27 mouse cellular contexts compared by ENCODE assay signal in the genomic region with DNA sequence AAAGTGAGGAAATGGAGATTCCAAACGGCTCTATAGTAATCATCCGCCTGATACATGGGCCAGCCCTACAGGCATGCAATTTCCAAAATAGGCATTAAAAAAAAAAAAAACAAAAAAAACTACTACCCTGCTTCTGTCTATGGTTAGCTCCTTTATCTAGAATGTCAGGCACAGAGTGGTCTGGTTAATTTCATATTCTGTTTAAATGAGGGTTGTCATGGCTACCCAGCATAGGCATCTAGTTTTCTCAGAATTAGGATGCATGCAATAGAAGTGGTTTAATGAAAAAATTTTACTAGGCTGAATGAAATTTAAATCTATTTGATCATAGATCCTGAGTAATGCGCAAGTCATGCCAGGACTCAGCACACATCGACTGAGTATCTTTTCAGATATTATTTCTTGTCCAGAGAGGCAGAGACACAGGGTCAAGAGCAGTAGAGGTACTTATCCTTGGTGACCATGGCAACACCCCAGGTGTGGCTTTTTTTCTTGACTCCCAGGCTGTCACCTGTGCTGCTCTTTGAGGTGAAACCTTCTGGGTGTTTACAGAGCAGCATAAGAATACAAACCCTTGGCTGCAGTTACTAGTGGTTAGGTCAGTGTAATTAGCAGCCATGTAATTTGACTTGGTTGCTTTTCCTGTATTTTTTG. TPM values are rescaled to one million over a fixed set of nuclear protein-coding genes. Genes with fewer than 3 reads are reported as not detected.
DNase-seq lines count a peak whose midpoint lies in the region; ATAC-seq and TF ChIP-seq lines count a peak whose summit lies in the region.
"Had no signal": no experiment of that assay in that cellular context is flagged by ENCODE, and none has a peak within 500 bp of the region (broad histone marks: within the 10 kb centered on the region; RNA-seq: fewer than 3 reads in every experiment).

No protein-coding gene starts in this region.

- no peak overlapping the region for H3K4me2 ChIP-seq in forebrain, embryonic 15.5 days (replicated peaks)
- no peak overlapping the region for H3K4me2 ChIP-seq in lung, embryonic 14.5 days
- no peak overlapping the region for H3K4me2 ChIP-seq in lung, embryonic 16.5 days (ENCODE audit: low read depth, low read length)
- H3K4me2 ChIP-seq: embryonic facial prominence, embryonic 15.5 days; heart, embryonic 12.5 days; kidney, embryonic 15.5 days; limb, embryonic 13.5 days; liver, embryonic 12.5 days; neural tube, embryonic 12.5 days had no signal

- H3K27ac ChIP-seq in forebrain, embryonic 15.5 days (replicated peaks): no peak overlapping the region
- H3K27ac ChIP-seq in forebrain, embryonic 10.5 days: no peak overlapping the region
- 0 out of 2 replicates have a peak overlapping the region, but pooled peaks have one; percentile 4 for H3K27ac ChIP-seq in lung, embryonic 14.5 days (ENCODE audit: low read depth)
- H3K27ac ChIP-seq in lung, embryonic 16.5 days (ENCODE audit: low read length): no peak overlapping the region
- H3K27ac ChIP-seq in heart, embryonic 10.5 days: no peak overlapping the region
- H3K27ac ChIP-seq: embryonic facial prominence, embryonic 15.5 days; hindbrain, embryonic 10.5 days; kidney, embryonic 15.5 days; limb, embryonic 13.5 days; liver, embryonic 12.5 days; macrophage; neural tube, embryonic 12.5 days had no signal

- no peak for DNase-seq in forebrain, embryonic 10.5 days (ENCODE audit: extremely low spot score, low spot score)
- peak; percentile 53 for DNase-seq in lung, embryonic 14.5 days
- no peak for DNase-seq in lung, postnatal 4 days
- DNase-seq in brain, embryonic 14.5 days (ENCODE audit: low read depth): peak; percentile 35
- DNase-seq in kidney, postnatal 4 days: no peak
- DNase-seq in heart, embryonic 10.5 days (ENCODE audit: low spot score): no peak
- DNase-seq: adrenal gland, postnatal 36 days; cerebellum, adult 11 months; cerebellum, postnatal 10 days; gastrocnemius, postnatal 10 days; heart, postnatal 10 days; kidney, adult 11 months; kidney, postnatal 36 days; layer of hippocampus, adult 9-11 months; thymus, postnatal 25 days had no signal

- no peak for TF ChIP-seq POLR2A in brain, embryonic 14.5 days (IDR thresholded peaks at IDR 0.05; ENCODE audit: borderline replicate concordance, extremely low read depth, insufficient read depth, insufficient read length, poor library complexity, severe bottlenecking)

- TF ChIP-seq CTCF in lung, embryonic 14.5 days (IDR thresholded peaks at IDR 0.05; ENCODE audit: low read depth): no peak
- TF ChIP-seq CTCF in brain, embryonic 14.5 days (IDR thresholded peaks at IDR 0.05; ENCODE audit: borderline replicate concordance, extremely low read depth, insufficient read depth, insufficient read length): no peak

- H3K36me3 ChIP-seq in forebrain, embryonic 15.5 days: no peaks in the 10 kb centered on the region
- H3K36me3 ChIP-seq in forebrain, embryonic 10.5 days (replicated peaks): no peaks in the 10 kb centered on the region
- H3K36me3 ChIP-seq in lung, embryonic 14.5 days (ENCODE audit: insufficient read depth): no peaks in the 10 kb centered on the region
- H3K36me3 ChIP-seq in lung, embryonic 16.5 days (ENCODE audit: control insufficient read depth, insufficient read depth, low read length): no peaks in the 10 kb centered on the region
- no peaks in the 10 kb centered on the region for H3K36me3 ChIP-seq in heart, embryonic 10.5 days
- H3K36me3 ChIP-seq: embryonic facial prominence, embryonic 15.5 days; heart, embryonic 12.5 days; hindbrain, embryonic 10.5 days; kidney, embryonic 15.5 days; limb, embryonic 13.5 days; liver, embryonic 12.5 days; neural tube, embryonic 12.5 days had no signal

- WGBS in forebrain, embryonic 15.5 days: 56% methylated on average over 4 of the region's 4 CpGs
- 96% methylated on average over 4 of the region's 4 CpGs for WGBS in forebrain, embryonic 10.5 days
- 68% methylated on average over 4 of the region's 4 CpGs for WGBS in lung, embryonic 14.5 days
- 55% methylated on average over 4 of the region's 4 CpGs for WGBS in lung, embryonic 16.5 days
- WGBS in heart, embryonic 10.5 days: 67% methylated on average over 4 of the region's 4 CpGs

- H3K27me3 ChIP-seq in forebrain, embryonic 15.5 days: no peaks in the 10 kb centered on the region
- no peaks in the 10 kb centered on the region for H3K27me3 ChIP-seq in forebrain, embryonic 10.5 days (ENCODE audit: poor library complexity, severe bottlenecking)
- no peaks in the 10 kb centered on the region for H3K27me3 ChIP-seq in lung, embryonic 14.5 days (ENCODE audit: insufficient read depth, low read length)
- no peaks in the 10 kb centered on the region for H3K27me3 ChIP-seq in lung, embryonic 16.5 days (ENCODE audit: control insufficient read depth, insufficient read depth, low read depth, low read length)
- H3K27me3 ChIP-seq in heart, embryonic 10.5 days (ENCODE audit: insufficient read depth, poor library complexity, severe bottlenecking): peaks cover 43% of the 10 kb centered on the region
- H3K27me3 ChIP-seq: embryonic facial prominence, embryonic 15.5 days; kidney, embryonic 15.5 days; liver, embryonic 12.5 days; neural tube, embryonic 12.5 days had no signal

- H3K4me3 ChIP-seq in forebrain, embryonic 15.5 days: no peak overlapping the region
- H3K4me3 ChIP-seq in forebrain, embryonic 10.5 days: no peak overlapping the region
- no peak overlapping the region for H3K4me3 ChIP-seq in lung, embryonic 14.5 days (ENCODE audit: low read depth, low read length)
- no peak overlapping the region for H3K4me3 ChIP-seq in lung, embryonic 16.5 days (ENCODE audit: low read length)
- H3K4me3 ChIP-seq in heart, embryonic 10.5 days: no peak overlapping the region
- H3K4me3 ChIP-seq: embryonic facial prominence, embryonic 15.5 days; heart, embryonic 12.5 days; hindbrain, embryonic 10.5 days; kidney, embryonic 15.5 days; limb, embryonic 13.5 days; liver, embryonic 12.5 days; neural tube, embryonic 12.5 days had no signal

- peak; percentile 62; the same call in 1 of the 2 replicates for ATAC-seq in forebrain, embryonic 15.5 days (replicated peaks)
- peak; percentile 81 for ATAC-seq in lung, embryonic 14.5 days (ENCODE audit: insufficient read depth)
- peak; percentile 77 for ATAC-seq in lung, embryonic 16.5 days (ENCODE audit: low read depth)
- ATAC-seq: CD4-positive, CD25-positive, alpha-beta regulatory T cell, adult 4 months; hindbrain, embryonic 16.5 days; liver, embryonic 12.5 days had no signal

- H3K9me3 ChIP-seq in forebrain, embryonic 15.5 days: no peaks in the 10 kb centered on the region
- H3K9me3 ChIP-seq in forebrain, embryonic 10.5 days: no peaks in the 10 kb centered on the region
- no peaks in the 10 kb centered on the region for H3K9me3 ChIP-seq in lung, embryonic 14.5 days (ENCODE audit: low read depth, low read length)
- no peaks in the 10 kb centered on the region for H3K9me3 ChIP-seq in lung, embryonic 16.5 days (ENCODE audit: control insufficient read depth, low read length)
- peaks cover 7% of the 10 kb centered on the region for H3K9me3 ChIP-seq in heart, embryonic 10.5 days
- H3K9me3 ChIP-seq: embryonic facial prominence, embryonic 15.5 days; hindbrain, embryonic 10.5 days; kidney, embryonic 15.5 days; liver, embryonic 12.5 days; neural tube, embryonic 12.5 days had no signal

- peaks cover 14% of the 10 kb centered on the region for H3K4me1 ChIP-seq in forebrain, embryonic 15.5 days
- H3K4me1 ChIP-seq in forebrain, embryonic 10.5 days: peaks cover 8% of the 10 kb centered on the region
- no peaks in the 10 kb centered on the region for H3K4me1 ChIP-seq in lung, embryonic 14.5 days (ENCODE audit: insufficient read depth)
- no peaks in the 10 kb centered on the region for H3K4me1 ChIP-seq in lung, embryonic 16.5 days (replicated peaks; ENCODE audit: control insufficient read depth, insufficient read depth, low read length)
- no peaks in the 10 kb centered on the region for H3K4me1 ChIP-seq in heart, embryonic 10.5 days
- H3K4me1 ChIP-seq: kidney, embryonic 15.5 days; liver, embryonic 12.5 days; neural tube, embryonic 12.5 days had no signal

- H3K9ac ChIP-seq in forebrain, embryonic 15.5 days (replicated peaks): no peak overlapping the region
- no peak overlapping the region for H3K9ac ChIP-seq in lung, embryonic 14.5 days
- H3K9ac ChIP-seq in lung, embryonic 16.5 days (ENCODE audit: low read length): no peak overlapping the region
- H3K9ac ChIP-seq: embryonic facial prominence, embryonic 15.5 days; heart, embryonic 12.5 days; kidney, embryonic 15.5 days; limb, embryonic 13.5 days; liver, embryonic 12.5 days; neural tube, embryonic 12.5 days had no signal

RNA-seq across cellular contexts. Expression of a gene that starts 49.1 kb away (rescaled TPM):
- polyA plus RNA-seq in forebrain, embryonic 15.5 days (2015; fragmentation: Nextera tagmentation; extraction: Ambion mirVana): 41.3 and 44.0 TPM in 2 replicates
- polyA plus RNA-seq in forebrain, embryonic 10.5 days (2016; fragmentation: Nextera tagmentation; extraction: Ambion mirVana): 41.6 and 44.0 TPM in 2 replicates
- polyA plus RNA-seq in lung, embryonic 14.5 days (2014; fragmentation: Nextera tagmentation; extraction: Ambion mirVana): 49.8 and 53.5 TPM in 2 replicates
- 59.4 and 62.6 TPM in 2 replicates for polyA plus RNA-seq in brain, embryonic 14.5 days (2012; rRNA removed)
- polyA plus RNA-seq in lung, embryonic 16.5 days (2015; fragmentation: Nextera tagmentation; extraction: Ambion mirVana): 38.1 and 42.4 TPM in 2 replicates
- 23.9 and 24.6 TPM in 2 replicates for polyA plus RNA-seq in heart, embryonic 10.5 days (2016; fragmentation: Nextera tagmentation; extraction: Ambion mirVana)

Comparison
In these comparisons a context has a peak if more than half of its experiments do, and no peak if none do; other contexts are left out.
1. DNase-seq: peak in lung, embryonic 14.5 days (single experiment) and brain, embryonic 14.5 days (single experiment); none in forebrain, embryonic 10.5 days (single experiment), lung, postnatal 4 days (0 of 2), kidney, postnatal 4 days (0 of 2) and heart, embryonic 10.5 days (single experiment).
2. Peak in every context shown above with its lines, with median percentiles within 50 percentile points of each other: ATAC-seq.